Mouse (Mus musculus) heart, postnatal 4 days (tissue): ENCODE measurements around the gene Sfn. TPM values are rescaled to one million over a fixed set of nuclear protein-coding genes. Genes with fewer than 3 reads are reported as not detected.

ENCODE experiments used
- DNase-seq: peaks from one replicate; pipeline ENCODE4 v3.0.0; 2021
- microRNA-seq, 2 experiments: library from miRNA; unstranded; fragments of <30 nt; microRNA quantifications; one replicate each; pipeline ENCODE4 v1.2.0; 2021 to 2022
- total RNA-seq, 2 experiments: library from RNA; stranded (reverse); gene quantifications; 2 replicates each; pipeline ENCODE4 v1.2.3; 2021

Sfn gene
- total RNA-seq, 2 experiments from 2014 or later = 1.3 to 1.4 TPM

DNA sequence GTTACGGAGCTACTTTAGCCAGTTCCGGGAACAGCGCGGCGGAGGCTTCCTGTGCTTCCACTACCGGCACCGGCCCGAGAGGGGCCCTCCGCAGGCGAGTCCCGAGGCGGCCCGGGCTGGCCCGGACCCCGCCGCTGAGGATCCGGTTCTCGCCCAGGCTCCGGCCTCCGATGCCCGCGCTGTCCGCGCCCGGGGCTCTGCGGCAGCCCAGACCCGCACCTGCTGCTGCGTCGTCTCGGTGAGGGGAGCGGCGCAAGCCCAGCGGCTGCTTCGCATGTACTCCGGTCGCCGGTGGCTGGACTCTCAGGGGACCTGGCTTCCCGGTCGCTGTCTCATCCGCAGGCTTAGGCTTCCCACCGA is 27.1 kb downstream of the Sfn start:
- DNase-seq = no peak

DNA sequence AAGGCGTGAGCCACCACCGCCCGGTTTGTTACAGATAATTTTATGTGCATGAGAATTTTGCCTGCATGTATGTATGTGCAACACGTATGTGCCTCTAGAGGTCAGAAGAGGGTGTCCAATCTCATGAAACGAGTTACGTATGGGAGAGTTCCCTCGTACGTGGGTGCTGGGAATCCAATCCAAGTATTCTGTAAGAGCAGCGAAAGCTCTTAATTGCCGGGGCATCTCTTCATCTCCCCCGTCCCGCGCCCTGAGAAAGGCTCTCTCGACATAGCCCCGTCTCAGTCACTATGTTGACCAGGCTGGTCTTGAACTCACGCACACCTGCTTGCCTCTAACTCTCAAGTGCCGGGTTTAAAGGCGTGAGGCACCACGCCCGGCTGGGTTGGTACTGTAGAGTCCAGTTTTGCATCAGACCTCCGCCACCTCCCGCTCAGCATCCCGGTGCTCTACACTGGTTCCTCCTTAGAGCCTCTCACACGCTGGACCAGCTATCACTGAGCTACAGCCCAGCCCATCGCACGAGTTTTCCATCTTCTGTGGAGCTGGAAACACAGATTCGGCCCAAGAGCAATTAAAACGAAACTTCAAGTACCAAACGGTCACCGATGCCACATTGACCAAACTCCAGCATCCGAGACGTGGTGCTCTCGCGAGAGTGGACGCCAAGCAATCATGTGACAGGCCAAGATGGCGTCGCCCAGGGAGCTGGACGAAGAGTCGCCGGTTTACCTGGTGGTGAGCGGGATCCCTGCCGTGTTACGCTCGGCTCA is 27.7 kb downstream of the Sfn start, which contains the start of gene Gpatch3:
Gene Gpatch3, plus strand, starts transcription at position 676 of the 773 bp plus-strand sequence.
- DNase-seq = peak; percentile 94

- no peak for DNase-seq
These were observed 31.9 kb downstream of the Sfn start for GRCm38 (mm10) chr4:133570066-133570466.

DNA sequence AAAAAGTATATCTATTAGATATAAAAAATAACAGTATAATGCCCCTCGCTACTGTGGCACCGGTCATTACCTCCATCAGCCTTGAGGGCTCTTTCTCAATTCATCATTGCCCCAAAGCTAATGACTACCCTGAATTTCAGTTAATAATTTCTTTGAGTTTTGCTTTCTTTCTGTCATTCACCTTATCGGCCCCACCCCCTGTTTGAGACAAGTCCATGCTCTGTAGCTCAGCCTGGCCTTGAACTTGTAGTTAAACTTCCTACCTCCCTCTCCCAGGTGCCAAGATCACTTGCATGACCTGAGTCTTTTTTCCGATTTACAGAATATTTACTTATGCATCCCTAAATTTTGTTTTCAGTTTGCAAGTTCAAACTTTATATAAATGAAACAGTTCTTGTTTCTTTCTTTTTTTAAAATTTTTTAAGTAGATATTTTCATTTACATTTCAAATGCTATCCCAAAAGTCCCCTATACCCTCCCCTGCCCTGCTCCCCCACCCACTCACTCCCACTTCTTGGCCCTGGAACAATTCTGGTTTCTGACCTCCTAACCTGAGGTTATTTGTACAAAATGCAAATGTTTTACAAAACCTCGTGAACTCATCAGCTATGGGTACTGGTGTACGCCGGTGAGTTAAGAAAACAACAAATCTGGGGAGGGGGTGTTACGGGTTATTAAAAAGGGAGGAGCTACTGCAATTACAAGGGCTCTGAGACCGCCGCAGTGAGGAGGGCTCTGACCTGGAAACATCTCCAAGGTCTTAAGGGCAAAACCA is 32.5 kb downstream of the Sfn start:
- DNase-seq = no peak

DNA sequence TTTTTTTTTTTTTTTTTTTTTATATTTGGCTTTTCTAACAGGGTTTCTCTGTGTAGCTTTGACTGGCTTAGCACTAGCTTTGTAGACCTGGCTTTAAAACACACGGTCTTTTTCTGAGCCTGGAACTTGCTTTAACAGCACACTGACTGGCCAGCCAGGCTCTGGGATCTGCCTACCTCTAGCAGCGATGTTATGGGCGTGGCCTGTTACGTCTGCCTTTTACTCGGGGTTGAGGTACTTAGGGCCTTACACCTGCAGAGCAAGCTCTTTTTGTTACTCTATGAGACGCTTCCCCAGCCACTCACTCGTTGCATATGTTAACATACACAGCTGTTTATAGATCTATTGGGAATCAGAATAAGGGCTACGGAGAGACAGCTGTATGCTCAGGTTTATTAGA is 34.7 kb downstream of the Sfn start:
- no peak for DNase-seq

- peak; percentile 85 for DNase-seq
These were observed 38.8 kb downstream of the Sfn start for GRCm38 (mm10) chr4:133563123-133563571.

DNA sequence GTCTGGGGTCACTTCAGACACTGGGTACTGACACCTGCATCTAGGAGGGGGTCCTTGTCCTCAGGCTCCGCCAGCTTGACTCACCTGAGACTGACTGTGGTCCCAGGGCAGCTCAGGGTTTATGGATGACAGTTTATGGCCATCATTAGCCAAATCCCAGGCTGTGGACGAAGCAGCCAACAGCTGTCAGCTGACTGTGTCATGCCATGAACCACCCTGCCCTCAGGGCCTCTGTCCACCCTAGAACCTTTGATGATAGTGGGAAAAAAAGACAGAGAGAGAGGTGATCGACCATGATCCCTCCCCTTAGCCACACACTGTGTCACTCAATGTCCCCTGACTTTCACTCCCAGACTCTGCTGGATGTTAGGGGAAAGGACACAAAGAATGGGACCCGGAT is 40.3 kb downstream of the Sfn start:
- no peak for DNase-seq

DNA sequence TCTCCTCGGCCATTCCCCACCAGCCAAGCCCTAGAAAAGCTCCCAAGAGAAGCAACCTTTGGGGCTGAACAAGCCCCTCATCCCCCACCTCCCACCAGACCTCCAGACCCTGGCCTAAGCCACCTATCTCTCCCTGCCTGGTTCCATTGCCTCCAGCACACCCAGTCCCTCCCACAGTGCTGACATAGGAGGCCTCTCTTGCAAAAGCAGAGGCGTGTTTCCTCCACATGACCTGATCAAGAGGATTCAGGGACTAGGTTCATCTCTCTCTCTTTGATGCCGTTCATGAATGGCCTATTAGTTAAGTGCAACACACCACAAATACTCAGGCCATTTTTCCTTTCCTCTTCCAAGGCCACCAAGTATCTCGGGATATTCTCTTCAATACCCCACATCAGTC is 42.1 kb downstream of the Sfn start:
- DNase-seq = no peak

DNA sequence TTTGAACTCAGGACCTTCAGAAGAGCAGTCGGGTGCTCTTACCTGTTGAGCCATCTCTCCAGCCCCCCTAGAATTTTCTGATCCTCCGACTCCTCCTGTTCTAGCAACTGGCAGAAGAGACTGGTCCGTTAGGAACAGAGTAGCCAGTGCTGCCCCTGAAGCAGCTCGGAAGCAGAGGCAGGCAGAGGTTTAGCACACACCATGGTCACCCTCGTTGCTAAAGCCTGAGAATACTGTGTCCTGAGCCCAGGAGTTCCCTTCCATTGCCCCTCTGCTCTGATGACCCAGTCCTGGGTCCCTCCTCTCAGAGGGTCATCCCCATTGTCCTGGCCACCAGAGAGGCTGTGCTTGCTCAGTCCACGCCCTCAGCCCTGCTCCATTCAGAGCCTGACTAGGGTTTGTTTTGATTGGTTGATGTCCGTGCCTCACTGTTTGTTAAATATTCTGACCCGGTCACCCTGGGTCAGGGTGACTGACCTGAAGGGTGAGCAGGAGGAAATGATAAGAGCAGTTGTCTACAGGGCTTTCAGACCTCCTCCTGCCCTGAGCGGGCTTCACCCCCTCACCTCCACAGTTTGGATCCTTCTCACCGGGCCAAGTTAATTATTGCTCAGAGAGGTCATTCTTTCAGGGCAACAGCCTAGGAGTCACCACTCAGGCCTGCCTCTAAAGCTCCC is 44.8 kb downstream of the Sfn start:
- no peak for DNase-seq

GRCm38 (mm10) chr4:133553448-133554330 is 48.3 kb downstream of the Sfn start:
- DNase-seq = peak; percentile 43

DNA sequence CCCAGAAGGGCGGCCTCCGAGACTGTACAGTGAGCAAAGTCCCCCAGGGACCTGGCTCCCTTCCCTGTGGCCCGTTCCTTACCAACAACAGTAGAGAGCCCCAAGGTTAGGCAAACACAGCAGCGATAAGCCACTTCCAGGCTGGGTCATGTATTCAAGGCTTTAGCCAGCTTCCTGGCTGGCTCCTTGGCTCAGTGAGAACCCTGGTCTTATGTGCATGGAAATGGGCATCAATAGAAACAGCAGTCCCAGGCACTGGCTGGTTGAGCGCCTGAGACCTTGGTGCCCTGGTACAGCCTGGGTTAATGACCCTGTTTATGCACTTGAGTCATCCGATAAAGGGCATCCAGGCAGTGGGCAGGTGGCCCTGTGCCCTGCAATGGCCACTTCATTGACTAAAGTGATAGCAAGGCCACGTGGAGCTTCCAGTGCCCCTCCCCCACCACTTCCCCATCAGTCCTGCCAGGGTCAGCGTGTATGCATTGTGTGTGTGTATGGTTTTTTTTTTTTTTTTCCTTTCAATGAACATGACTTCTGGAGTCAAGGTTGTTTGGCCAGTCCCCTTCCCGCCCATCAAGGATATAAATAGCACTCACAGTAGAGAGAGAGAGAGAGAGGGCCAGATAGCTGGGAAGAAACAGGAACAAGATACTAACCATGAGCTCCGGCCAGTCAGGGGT is 49.1 kb downstream of the Sfn start, which contains the start of gene Nr0b2:
Gene Nr0b2, plus strand, starts transcription at position 609 of the 680 bp plus-strand sequence.
- peak; percentile 66 for DNase-seq

DNA sequence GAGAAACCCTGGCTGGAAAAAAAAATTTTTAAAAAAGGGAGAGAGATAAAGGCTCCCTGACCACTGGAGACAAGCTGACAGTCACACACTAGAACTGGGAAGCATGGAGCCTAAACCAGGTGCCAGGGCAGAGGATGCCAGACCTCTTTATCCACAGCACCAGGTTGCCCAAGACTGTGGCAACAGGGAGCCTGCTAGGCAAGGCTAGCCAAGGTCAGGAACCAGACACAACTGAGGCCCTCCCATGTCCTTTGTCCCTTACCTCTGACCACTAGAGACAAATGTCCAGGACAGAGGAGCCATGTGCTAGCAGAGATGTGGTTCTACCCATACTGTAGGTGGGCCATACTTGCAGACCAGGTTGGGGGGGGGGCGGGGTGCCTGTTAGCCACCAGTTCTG is 49.9 kb downstream of the Sfn start:
- DNase-seq = no peak

Small RNA genes within 50 kb of the gene (microRNA-seq; reads per million reads assigned to microRNA genes)
- 0 reads per million in 2 experiments for gene Gm23158

Other genes starting within 250 kb of the Sfn start
- 10 to 100 TPM; 46.9 to 47.9 TPM for gene Wdtc1, start 248.7 kb downstream of the Sfn start, total RNA-seq
- gene Slc9a1, start 232.5 kb downstream of the Sfn start, total RNA-seq = 10 to 100 TPM; 21.1 to 24.4 TPM
- gene Tent5b, start 122.0 kb downstream of the Sfn start, total RNA-seq = 1 to 10 TPM; 1.9 to 3.1 TPM
- gene Trnp1, start 103.6 kb downstream of the Sfn start, total RNA-seq = 1 to 10 TPM; 1.4 to 2.4 TPM
- not detected for gene Kdf1, start 83.2 kb downstream of the Sfn start, total RNA-seq
- 10 to 100 TPM; 89.3 to 90.2 TPM for gene Nudc, start 56.2 kb downstream of the Sfn start, total RNA-seq
- 10 to 100 TPM in 1 of 2 experiments, 1 to 10 TPM in 1; 8.0 to 11.5 TPM for gene Nr0b2, start 48.8 kb downstream of the Sfn start, total RNA-seq
- gene Gpatch3, start 27.4 kb downstream of the Sfn start, total RNA-seq = 1 to 10 TPM; 5.2 to 6.0 TPM
- gene Gpn2, start 17.8 kb downstream of the Sfn start, total RNA-seq = 10 to 100 TPM; 11.0 to 11.1 TPM
- gene Zdhhc18, start 48.0 kb upstream of the Sfn start, total RNA-seq = 10 to 100 TPM; 21.4 to 22.1 TPM
- gene Pigv, start 70.5 kb upstream of the Sfn start, total RNA-seq = 10 to 100 TPM in 1 of 2 experiments, 1 to 10 TPM in 1; 9.8 to 12.0 TPM
- 10 to 100 TPM; 74.6 to 77.3 TPM for gene Arid1a, start 154.6 kb upstream of the Sfn start, total RNA-seq